Mouse (Mus musculus) spleen, postnatal 14 days (tissue): ENCODE measurements around the gene Cacna2d4.
"Not testable (repeated sequence)": the region's sequence is repeated elsewhere in the genome, so short reads cannot be mapped to it uniquely, and the experiment has no call there.

ENCODE experiments used
- DNase-seq, 2 experiments: peaks; one replicate each; pipeline ENCODE4 v3.0.0; 2021 to 2022; ENCODE audit warnings: low spot score in 2 of 2

The Cacna2d4 gene

DNA sequence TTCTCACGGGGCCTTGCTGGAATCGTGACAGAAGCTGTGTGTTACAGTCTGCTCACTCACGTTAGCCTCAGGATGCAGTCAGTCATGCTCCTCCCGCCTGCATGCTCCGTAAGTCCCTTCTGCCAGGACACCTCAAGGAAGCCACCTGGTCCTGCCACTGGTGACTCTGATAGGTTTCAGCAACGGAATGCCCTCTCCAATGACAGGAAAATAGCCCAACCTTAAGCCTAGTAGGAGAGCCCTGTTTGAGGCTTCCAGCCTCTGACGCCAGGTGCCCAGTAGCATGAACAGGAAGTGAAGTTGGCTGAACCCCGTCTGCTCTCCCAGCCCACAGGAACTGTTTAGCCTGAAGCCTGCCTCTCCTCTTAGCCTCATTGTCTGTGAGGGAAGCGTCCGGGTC is 109.9 kb downstream of the Cacna2d4 start:
- no peak for DNase-seq

DNA sequence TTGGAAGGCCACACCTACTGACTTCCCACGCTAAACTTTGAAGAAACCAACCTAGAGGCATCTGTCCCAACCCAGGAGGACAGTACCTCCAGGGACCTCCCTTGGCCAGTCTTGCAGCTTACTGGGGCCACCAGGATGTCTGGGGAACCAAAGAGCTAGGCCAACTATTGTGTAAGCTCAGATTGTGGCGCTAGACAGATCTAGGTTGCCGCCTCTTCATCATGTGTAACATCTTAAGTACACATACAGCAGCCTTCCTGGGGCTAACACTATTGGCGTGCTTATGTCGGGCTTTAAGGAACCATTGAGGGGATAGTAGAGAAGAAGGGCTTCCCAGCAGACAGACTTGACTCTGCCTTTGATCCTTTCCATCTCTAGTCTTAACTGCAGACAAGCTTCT is 111.5 kb downstream of the Cacna2d4 start:
- DNase-seq = no peak

DNA sequence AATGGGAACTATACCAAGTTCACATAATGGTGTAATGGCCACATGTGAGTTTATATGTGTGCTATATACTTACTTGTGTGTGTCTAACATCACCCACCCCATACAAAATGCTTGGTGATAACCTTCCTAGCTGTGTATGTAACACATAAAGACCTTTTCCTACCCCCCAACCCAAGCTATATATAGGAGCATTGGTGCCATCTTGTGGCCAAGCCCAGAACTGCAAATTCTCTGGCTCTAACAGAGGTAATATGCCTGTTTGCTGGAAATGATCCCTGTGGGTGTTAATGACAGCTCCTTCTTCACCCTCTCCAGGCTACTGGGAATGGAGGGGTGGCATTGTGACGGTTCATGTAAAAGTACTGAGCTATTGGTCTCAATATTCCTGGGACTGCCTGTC is 111.9 kb downstream of the Cacna2d4 start:
- DNase-seq = peak; percentile 48 to 67

DNA sequence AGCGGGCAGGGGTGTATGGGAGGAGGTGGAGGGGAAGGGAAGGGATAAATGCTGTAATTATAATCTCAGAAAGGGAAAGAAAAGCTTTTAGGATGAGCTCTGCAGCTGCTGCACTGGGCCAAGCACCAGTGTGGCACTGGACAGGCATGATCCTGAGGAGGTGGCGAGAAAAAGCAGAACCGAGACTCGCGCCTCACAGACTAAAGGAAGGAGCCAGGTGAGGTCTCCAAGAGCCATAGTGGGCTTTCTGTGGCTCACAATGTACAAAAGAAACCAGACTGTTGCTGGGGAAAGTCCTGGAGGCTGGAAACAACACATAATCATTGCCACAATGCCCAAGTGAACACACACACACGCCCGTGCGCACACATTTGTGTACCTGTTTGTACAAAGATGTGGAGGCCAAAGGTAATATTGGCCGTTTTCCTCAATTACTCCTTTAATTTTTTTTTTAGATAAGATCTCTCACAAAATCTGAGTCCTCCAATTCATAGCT is 114.4 kb downstream of the Cacna2d4 start:
- DNase-seq = no peak

GRCm38 (mm10) chr6:119351656-119352055 is 115.3 kb downstream of the Cacna2d4 start:
- DNase-seq = no peak

DNA sequence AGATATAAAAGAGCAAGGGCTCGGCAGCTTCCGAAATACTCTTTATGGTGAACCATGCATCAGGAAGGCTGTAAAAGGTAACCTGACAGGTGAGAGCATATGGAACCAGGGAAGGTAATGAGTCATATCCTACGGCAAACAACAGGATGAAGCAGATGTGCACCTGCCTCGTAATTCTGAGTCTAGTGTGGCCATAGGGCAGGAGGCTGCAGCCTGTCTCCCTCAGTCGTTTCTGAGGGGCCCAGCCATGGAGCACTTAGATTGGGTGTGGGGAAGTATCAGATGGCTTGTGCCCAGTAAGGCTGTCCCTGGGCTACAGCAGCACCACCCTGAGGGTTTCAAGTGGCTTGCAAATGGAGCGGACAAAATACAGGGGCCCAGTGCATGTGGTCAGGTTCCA is 116.2 kb downstream of the Cacna2d4 start:
- no peak for DNase-seq

DNA sequence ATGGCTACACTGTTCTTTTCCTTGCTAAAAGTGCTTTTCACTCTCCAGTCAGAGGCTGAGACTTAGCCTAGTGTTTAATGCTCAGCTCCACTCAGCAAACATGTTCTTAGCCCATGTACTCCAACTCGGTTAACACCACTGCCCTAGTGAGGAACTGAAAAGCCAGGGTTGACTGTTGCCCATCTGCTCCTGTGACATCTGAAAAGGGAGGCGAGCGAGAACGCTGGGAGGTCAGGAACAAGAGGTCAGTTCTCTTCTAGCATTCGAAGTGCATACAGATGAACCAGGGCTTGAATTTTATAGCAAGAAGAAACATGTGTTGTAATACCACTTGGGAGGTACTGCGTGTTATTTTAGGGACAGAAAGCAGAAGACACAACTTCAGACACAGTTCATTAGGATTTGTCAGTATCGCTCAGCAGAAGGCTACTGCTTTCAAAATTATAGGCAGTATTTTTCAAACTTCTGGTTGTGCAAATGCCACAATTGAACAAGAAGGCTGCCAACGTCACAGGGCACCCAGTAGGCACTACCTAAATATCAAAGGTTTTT is 121.8 kb downstream of the Cacna2d4 start:
- DNase-seq = no peak

DNA sequence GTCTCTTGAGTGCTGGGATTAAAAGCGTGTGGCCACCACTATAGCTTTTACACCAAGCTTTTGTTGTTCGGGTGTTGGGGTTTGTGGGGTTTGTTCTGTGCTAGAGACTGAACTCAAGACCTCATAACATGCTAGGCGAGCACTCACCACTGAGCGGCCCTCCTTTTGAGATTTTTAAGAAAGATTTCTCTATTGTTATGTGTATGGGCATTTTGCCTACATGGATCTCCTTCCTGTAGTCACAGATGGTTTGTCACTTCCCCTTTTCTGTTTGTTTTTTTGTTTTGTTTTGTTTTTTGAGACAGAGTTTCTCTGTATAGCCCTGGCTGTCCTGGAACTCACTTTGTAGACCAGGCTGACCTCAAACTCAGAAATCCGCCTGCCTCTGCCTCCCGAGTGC is 123.9 kb downstream of the Cacna2d4 start:
- DNase-seq = not testable (repeated sequence)

DNA sequence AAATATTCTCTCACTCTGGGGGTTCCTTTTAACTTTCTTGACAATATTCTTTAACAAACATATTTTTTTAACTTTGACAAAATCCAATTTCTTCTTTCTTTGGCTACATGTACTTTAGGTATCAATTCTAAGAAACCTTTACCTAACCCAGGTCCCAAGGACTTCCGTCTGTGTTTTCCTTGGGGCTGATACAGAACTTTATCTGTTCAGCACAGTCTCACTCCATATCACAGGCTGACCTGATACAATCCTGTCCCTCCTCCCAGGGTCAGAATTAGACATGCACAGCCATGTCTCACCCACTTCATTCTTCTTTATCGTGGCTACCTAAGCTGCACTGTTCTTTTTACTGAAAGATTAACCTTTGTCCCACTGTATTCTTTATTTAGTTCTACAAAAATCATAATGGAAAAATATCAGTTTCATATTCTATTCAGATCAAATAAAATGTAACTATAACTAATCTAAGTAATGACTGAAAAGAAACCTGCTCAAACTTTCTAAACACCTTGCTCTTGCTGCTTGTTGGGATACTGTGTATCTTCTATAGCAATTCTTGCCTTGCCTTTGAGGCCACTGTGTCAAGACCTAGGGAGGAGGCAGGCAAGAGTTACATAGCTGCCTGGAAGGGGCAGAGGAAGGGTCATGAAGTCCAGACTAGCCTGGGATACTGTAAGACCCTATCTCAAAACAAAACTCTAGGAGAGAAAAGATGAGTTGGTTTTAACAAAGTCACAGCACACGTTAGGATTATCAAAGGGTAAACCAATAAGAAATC is 124.8 kb downstream of the Cacna2d4 start:
- no peak for DNase-seq

DNA sequence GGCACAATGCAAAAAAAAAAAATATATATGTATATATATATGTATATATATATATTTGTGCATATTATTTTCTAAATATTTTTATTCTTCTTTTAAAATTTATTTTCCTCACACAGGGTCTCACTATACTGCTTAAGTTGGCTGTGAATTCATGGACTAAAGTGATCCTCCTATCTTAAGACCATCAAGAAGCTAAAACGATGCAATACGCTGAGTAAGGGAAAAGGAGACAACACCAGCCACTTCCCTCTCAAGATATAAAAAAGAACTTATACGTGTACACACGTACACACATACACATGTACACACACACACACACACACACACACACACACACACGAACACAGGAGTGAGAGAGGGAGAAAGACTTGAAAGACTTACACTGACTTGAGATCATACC is 127.3 kb downstream of the Cacna2d4 start:
- DNase-seq = no peak

DNA sequence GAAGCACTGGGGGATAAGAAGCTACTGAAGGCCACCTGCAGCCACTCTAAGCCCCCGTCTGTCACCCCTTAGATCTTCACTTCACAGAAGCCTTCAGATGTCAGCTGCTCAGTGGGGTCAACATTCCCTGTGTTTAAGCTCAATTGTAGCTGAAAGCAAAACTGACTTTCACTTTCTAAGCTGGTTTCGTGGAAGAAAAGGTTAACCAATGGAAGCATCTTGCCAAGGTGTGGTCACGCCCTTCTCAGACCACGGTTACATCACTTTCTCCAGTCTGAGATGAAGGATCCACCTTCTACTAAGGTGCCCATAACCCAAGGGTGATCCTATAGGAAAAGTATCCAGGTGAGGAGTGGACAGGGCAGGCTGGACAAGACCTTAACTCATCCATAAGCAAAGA is 130.5 kb downstream of the Cacna2d4 start:
- not testable (repeated sequence) for DNase-seq

- DNase-seq = no peak
Observed at GRCm38 (mm10) chr6:119367382-119367781, 131.1 kb downstream of the Cacna2d4 start.

- DNase-seq = no peak
Observed at GRCm38 (mm10) chr6:119371624-119372023, 135.3 kb downstream of the Cacna2d4 start.

- no peak for DNase-seq
Observed at GRCm38 (mm10) chr6:119372237-119372636, 135.9 kb downstream of the Cacna2d4 start.

DNA sequence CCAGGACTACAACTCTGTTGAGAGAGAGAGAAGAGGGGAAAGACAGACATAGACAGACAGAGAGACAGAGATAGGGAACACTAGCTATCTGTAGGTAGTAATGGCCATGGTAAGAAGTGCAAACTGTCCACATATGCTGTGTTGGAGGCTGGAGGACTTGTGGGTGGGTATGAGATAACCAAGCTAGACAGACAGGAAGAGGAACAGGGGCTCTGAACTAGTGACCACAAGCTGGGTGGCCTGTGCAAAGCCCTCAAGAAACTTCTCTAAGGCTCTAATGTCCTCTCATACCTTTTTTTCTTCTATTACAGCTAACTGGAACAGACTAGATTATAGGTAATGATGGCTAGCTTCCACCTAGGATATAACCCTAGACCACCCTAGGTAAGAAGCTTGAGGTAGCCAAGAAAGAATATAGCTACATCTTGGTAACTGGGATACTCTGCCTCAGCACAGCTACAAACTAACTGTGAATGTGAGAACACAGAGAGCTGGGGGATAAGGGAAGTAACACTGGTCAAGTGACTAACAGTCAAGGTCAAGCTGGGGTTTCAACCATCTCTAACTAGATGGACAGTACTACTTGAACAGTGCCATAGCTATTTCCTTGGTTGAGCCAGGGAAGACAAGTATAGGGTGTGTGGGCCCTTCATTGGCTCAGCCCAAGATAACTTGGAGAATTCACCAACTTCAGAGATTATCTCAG is 136.8 kb downstream of the Cacna2d4 start:
- no peak for DNase-seq

DNA sequence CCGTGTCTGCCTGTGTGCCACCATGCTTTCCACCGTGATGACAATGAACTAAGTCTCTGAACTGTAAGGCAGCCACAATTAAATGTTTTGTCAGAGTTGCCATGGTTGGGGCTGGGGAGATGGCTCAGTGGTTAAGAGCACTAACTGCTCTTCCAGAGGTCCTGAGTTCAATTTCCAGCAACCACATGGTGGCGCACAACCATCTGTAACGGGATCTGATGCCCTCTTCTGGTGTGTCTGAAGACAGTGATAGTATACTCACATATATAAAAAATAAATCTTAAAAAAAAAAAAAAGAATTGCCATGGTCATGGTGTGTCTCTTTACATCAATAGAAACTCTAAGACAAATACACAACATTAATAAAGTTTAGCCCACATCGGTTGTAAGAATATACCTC is 138.7 kb downstream of the Cacna2d4 start:
- no peak for DNase-seq

DNA sequence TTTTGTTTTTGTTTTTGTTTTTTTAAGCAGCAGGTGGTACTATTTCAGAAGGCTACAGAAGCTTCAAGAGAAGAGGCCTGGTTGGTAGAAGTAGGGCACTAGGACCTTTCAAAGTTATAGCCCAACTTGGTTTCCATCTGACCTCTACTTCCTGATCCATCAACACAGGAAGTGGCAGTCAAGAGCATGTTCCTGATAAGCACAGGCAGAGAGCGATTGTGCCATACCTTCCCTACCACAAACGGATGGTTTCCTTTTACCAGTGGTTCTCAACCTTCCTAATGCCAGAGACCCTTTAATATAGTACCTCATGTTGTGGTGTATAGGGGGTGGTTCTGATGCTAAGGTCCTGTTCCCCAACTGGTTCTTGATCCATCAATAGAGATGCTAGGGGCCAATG is 141.3 kb downstream of the Cacna2d4 start:
- no peak for DNase-seq

GRCm38 (mm10) chr6:119378631-119379030 is 142.3 kb downstream of the Cacna2d4 start:
- DNase-seq = no peak

- no peak for DNase-seq
Observed at GRCm38 (mm10) chr6:119385668-119386067, 149.3 kb downstream of the Cacna2d4 start.

DNA sequence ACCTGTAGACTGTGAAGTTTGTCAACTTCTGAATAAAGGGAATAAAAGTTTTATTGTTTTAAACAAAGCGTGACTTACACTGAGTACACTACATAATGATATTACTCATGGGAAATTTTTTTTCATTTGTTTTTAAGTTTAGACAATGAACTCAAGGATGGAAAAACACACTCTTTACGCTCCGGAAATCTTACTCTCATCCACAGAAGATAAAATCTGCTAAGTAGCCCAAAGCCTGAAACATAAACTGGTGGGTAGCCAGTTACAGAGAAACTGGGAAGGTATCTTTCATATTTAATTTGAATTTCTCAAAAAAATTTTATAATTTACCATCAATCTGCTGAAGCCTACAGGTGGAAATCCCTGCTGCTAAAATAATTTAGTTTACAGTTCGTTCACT is 150.1 kb downstream of the Cacna2d4 start:
- DNase-seq = no peak

DNA sequence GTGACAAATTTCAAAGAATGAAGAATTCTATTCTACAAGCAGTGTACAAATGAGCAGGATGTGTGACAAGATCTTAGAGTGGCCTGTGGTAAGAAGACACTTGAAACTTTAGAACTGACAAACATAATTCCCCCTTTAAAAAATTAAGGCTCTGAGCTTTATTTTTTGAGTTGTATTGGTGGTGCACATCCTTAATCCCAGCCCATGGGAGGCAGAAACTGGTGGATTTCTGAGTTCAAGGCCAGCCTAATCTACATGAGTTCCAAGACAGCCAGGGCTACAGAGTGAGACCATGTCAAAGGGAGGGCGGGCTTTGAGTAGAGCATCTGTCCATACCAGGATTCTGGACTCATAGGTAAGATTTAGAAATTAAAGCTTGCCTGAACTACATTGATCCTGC is 150.5 kb downstream of the Cacna2d4 start:
- DNase-seq = no peak

DNA sequence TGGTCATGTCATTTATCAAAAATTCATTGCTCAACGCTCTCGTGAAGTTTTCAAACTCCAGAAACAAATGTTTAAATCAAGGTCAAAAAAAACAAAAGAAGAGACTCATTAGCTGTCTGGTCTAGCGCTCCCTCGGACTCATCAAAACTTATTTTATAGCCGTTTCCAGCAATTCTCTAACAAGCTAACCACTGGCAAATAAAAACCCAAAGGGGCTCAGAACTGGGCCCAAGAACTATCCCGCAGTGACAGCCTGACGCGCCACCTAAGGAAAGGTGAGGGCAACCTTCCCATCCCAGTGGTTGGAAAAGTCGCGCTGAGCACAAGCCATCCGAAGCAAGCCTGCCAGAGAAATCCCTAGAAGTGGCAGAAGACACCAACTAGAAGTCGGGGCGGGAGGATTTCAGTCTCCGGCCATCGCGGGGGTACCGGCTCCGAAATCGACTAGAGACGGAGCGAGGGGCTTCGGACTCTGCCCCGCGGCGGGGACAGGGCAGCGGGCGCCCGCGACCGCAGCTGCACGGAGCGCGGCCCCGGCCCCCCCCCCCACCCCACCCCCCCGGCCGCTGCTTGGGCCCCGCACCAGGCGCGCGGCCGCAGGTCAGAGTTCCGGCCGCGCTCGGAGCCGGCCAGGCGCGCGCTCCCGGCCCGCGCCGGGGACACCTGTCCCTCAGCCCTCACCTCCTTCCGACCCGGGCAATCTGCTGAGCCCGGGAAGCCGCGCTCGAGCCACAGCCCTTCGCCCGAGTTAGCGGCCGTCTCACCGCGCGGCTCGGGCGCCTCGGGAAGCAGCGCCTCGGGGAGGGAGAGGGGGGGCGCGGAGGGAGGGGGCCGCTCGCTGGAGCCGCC is 151.7 kb downstream of the Cacna2d4 start:
- peak; percentile 14 to 36 for DNase-seq
